Mouse (Mus musculus) sigmoid colon, adult 10 weeks (tissue): ENCODE results near the gene Gm10477. TPM values are rescaled to one million over a fixed set of nuclear protein-coding genes. Genes with fewer than 3 reads are reported as not detected.

Source experiments
- polyA plus RNA-seq: library from polyadenylated mRNA; stranded (reverse); fragments of 350-450 nt; fragmentation: Illumina TruSeq; extraction: RNeasy Lipid Tissue Mini Kit (QIAGEN cat#74804); gene quantifications from one replicate; pipeline ENCODE4 v1.2.3, GENCODE M21; 2014; ENCODE audit warnings: low read depth, low replicate concordance

Gm10477 gene
- polyA plus RNA-seq, result not detected

GRCm38 (mm10) chrX:56524442-56524841 is at the start of gene Gm10477:
Gene Gm10477, plus strand, starts transcription at chrX:56524742.

GRCm38 (mm10) chrX:56549506-56549905 is 25.0 kb downstream of the Gm10477 start, which contains the start of gene Gm648:
Gene Gm648, minus strand, starts transcription at chrX:56549606.

Other genes starting within 250 kb of the Gm10477 start
- gene Zfp449, start 178.3 kb upstream of the Gm10477 start, polyA plus RNA-seq, result 5.5 TPM
- gene Smim10l2a, start 150.2 kb upstream of the Gm10477 start, polyA plus RNA-seq, result 0.57 TPM
- gene Gm2174, start 76.8 kb upstream of the Gm10477 start, polyA plus RNA-seq, result not detected
- 160 TPM for gene Ints6l, start 69.9 kb upstream of the Gm10477 start, polyA plus RNA-seq
- not detected for gene Gm648, start 24.9 kb downstream of the Gm10477 start, polyA plus RNA-seq
- 91.4 TPM for gene Mmgt1, start 73.3 kb downstream of the Gm10477 start, polyA plus RNA-seq
- 47.8 TPM for gene Slc9a6, start 85.0 kb downstream of the Gm10477 start, polyA plus RNA-seq
- gene Fhl1, start 207.0 kb downstream of the Gm10477 start, polyA plus RNA-seq, result 798 TPM